Mouse (Mus musculus) adrenal gland, adult 2 months (tissue): Measurements from ENCODE around the gene Cyp4f16. TPM values are rescaled to one million over a fixed set of nuclear protein-coding genes. Genes with fewer than 3 reads are reported as not detected.
"Not testable (repeated sequence)": the region's sequence is repeated elsewhere in the genome, so short reads cannot be mapped to it uniquely, and the experiment has no call there.

Experiments
- DNase-seq: peaks from one replicate; pipeline ENCODE4 v3.0.0; 2021
- long read RNA-seq: library from polyadenylated mRNA; stranded (forward); transcript quantifications from one replicate; pipeline ENCODE4 v2.0.0, GENCODE M21; 2021
- polyA plus RNA-seq: library from polyadenylated mRNA; depleted of rRNA; stranded (reverse); fragments of >200 nt; gene quantifications from 2 replicates; pipeline ENCODE4 v1.2.3, GENCODE M21; 2012; rRNA removed
- total RNA-seq, 2 experiments: library from RNA; stranded (reverse); gene quantifications; 2 replicates each; pipeline ENCODE4 v1.2.3; 2021

Gene Cyp4f16
- total RNA-seq (10 to 100 TPM; 10.8 to 11.3 TPM), polyA plus RNA-seq (10.2 and 13.0 TPM in 2 replicates)
- long read RNA-seq, partial matches to known transcripts: 1 of 10 reads
- long read RNA-seq, other reads (novel, unspliced or antisense): 4 of 10 reads

GRCm38 (mm10) chr17:32536051-32536866 is at the start of gene Cyp4f16:
Gene Cyp4f16 (plus strand): TSS chr17:32536558.
- DNase-seq: peak; percentile 92

DNA sequence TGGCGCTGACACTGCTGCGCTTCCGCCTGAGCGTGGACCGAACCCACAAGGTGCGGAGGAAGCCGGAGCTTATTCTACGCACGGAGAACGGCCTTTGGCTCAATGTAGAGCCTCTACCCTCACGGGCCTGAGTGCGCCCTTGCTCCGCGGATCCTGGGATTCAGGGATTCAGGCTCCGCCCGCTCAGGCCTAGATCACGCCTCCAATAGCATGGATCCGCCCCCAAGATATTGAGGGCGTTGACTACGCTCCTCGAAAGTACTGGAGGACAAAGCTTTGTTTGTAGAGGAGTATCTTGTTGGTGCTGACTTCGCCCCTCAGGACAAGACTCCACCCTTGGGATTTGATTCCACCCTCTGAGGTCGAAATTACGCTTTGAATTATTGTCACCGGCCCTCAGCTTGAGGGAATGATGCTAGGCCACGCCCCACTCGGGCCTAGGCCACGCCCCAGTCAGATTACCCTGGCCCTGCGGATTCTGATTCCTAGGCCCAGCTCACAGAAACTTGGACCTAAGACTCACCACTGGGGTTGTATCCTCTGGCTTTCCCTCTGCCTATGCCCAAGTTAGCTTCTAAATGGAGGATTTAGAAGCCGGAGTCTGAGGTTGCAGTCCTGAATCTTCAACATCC is 43.9 kb upstream of the Cyp4f16 start:
- peak; percentile 58 for DNase-seq

DNA sequence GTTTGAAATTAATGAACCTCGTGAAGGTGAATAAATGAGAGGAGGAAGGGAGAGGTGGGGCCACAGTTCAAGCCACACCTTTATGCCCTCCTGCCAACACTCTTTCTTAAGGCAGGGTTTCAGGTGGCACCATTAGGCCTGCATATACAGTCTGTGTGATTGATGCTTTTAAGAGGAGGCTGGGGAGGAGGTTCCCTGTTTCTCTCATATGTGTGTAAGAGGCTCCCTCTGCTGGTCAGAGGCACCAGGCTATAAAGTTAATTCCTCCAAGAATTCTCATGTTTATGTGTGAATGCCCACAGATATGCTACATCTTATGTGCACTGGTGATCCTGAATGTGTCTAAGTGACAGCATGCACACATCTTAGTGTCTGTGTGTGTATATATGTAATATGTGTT is 41.8 kb upstream of the Cyp4f16 start:
- peak; percentile 69 for DNase-seq

DNA sequence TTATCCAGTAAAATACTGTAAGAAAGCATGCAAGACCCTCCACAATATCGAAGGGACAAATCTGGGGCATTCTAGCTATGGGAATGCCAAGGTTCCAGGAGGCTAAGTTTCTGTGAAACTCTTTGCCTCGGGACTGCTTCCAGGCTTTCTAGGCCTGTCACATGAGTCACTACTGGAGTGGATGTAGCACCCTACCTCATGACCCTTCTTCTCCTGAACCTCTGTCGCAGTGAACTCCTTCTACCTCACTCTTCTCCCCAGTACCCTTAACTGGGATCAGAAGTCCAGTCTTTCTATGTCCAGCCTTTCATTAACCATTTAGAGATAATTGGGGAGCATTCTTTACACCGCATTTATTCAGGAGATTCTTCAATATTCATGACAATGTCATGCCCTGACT is 35.8 kb upstream of the Cyp4f16 start:
- DNase-seq: peak; percentile 51

DNA sequence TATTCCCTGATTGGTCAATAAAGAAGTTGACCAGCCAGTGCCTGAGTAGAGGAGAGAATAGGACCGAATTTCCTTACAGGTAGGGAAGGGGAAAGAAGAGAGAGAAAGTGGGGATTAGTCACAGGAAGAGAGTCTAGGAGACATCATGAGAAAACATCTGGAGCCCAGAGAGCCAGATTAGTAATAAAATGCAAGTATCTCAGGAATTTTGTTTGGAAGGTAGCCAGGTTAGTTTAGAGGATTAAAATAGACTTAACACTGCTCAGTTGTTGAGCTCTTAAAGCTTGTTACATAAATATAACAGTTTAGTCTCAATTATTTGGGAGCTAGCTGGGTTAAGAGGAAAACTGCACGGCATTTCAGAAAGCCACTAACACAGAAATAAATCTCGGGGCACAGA is 35.3 kb upstream of the Cyp4f16 start:
- no peak for DNase-seq

DNA sequence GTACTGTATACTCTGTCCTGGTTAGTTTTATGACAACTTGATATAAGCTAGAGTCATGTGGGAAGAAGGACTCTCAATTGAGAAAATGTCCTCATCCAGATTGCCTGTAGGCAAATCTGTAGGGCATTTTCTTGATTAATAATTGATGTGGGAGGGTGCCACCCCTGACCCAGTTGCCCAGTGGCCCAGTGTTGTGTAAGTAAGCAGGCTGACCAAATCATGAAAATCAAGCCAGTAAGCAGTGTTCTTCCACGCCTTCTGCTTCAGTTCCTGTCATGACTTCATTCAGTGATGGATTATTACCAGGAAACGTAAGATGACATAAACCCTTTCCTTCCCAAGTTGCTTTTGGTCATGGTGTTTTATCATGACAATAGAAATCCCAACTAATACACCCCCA is 33.2 kb upstream of the Cyp4f16 start:
- DNase-seq: no peak

DNA sequence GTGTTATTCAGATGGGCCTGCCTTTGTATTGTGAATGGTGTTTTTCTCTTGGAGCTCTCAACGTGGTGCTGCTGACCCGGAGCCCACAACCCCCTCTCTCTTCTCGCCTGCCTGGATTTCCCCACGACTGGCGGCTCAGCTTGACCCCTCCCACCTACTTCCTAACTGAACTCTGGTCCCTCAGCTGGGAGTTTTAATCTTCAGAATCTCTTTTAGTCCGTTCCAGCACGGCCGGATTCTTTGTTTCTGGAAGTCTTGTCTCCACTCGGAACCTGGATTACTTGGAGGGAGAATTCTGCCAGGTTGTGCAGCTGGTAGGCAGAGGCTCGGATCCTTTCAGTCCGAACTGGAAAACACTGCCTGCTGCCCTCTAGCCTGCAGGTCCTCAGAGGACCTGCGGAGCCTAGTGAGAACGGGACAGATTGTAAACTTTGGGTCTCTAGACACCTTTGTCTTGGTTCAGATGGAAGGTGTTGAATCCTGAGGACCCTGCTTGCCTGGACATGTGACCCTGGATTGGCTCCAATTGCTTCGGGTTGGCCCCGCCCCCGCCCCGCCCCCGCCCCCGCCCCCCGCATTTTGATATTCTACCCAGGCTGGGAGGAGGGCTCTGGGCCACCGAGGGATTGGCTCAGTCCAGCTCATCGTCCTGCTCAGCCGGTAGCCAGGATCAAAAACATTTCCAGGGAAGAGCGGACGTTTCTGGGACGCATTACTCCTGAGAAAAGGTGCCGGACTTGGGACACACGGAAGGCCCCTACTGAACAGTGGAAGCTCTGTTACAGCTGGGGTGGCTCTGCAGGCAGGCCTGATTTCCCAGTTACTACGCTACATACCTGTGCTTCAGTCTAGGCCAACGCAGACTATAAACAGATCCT is 30.3 kb upstream of the Cyp4f16 start, which contains the start of gene Cyp4f17:
Gene Cyp4f17 (plus strand): TSS at position 200 of the 878 bp plus-strand sequence.
- peak; percentile 73 for DNase-seq

GRCm38 (mm10) chr17:32506729-32507245 is 29.6 kb upstream of the Cyp4f16 start:
- no peak for DNase-seq

GRCm38 (mm10) chr17:32516126-32516525 is 20.2 kb upstream of the Cyp4f16 start:
- no peak for DNase-seq

DNA sequence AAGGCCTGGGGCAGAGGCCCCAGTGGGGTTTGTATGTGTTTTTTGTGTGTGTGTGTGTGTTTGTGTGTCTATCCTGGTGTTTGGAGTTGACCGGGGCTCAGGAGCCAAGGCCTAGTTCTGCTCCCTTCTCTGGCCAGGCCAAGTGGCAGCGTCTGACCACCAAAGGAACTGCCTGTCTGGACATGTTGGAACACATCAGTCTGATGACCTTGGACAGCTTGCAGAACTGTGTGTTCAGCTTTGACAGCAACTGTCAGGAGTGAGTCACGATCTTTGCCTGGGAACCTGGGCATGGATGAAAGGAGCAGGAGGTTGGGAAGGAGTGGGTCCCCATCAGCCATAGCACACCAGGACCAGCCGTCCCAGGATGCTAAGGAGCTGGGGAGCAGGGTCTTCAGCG is 14.4 kb upstream of the Cyp4f16 start:
- DNase-seq: peak; percentile 73

DNA sequence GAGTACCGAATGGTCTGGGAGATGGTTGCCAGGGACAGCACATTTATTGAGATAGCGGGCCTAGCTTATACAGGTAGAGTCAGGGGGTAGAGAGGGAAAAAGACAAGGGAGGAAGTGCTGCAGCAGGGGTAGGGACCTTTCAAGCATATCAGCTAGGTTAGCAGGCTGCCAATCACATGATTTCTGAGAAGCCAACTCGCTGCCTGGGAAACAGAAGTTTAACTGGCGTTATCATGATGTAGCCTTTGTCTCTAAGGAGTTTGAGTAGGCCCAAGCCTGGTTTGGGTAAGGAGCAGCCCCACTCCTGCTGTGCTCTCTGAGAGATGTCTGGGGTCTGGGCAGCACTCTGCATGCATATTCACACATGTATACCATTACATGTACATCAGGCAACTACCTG is 14.0 kb upstream of the Cyp4f16 start:
- DNase-seq: no peak

GRCm38 (mm10) chr17:32522816-32523215 is 13.5 kb upstream of the Cyp4f16 start:
- no peak for DNase-seq

DNA sequence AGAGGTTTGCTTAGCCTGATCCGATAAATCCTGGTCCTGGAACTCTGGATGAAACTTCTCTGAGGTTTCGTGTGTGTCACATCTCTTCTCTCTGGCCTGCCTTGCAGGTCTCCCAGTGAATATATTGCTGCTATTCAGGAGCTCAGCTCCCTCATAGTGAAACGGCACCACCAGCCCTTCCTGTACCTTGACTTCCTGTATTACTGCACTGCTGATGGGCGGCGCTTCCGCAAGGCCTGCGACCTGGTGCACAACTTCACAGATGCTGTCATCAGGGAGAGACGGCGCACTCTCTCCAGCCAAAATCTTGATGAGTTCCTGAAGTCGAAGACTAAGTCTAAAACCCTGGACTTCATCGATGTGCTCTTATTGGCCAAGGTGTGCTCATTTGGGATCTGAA is 12.5 kb upstream of the Cyp4f16 start:
- DNase-seq: no peak

DNA sequence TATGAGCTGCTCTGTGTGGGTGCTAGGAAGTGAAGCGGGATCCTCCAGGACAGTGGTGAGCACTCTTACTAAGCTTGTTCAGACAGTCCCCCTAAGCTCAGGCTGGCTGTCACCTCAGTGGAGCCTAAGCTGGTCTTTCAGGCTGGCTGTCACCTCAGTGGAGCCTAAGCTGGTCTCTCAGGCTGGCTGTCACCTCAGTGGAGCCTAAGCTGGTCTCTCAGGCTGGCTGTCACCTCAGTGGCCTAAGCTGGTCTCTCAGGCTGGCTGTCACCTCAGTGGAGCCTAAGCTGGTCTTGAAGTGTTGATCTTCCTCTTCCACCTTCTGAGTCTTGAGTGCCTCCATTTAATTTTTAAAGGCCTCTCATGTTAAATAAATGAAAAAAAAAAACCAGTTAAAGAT is 10.0 kb upstream of the Cyp4f16 start:
- not testable (repeated sequence) for DNase-seq

- DNase-seq: no peak
Observed at GRCm38 (mm10) chr17:32527748-32528147, 8.6 kb upstream of the Cyp4f16 start.

DNA sequence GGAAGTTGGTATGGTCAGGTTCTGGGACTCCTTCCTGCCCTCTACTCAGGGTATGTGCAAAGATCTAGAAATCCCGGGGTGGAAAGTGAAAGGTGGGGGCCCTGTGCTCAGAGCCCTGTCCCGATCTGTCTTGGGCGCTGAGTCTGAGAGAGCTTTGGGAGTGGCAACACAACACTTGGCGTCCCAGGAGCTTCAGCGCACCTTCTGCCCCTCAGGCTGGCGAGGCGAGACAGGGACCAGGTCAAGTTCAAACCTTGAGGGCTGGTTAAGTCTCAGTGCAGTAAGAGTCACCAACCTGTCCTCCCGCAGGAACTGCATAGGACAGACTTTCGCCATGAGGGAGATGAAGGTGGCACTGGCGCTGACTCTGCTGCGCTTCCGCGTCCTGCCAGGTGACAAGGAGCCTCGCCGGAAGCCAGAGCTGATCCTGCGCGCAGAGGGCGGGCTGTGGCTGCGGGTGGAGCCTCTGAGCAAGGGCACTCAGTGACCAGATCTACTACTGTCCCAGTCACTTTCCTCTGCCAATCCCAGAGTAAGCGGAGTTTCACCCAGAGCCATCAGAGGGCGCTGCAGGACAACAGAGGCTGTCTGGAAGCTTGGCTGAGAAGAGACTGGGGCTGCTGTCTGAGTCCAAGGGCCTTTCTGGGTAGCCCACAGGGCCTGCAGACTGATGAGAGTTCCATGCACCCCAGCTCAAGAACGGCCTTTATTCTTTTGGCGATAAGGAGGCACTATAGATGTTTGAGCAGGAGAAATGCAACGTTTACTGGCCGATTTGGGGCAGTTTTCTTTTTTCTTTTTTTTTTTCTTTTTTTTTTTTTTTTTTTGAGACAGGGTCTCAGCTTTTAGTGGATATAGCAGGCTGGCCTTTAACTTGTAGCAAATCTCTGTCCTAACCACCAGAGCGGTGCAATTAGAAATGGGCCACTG is 7.7 kb upstream of the Cyp4f16 start:
- DNase-seq: peak; percentile 95

GRCm38 (mm10) chr17:32532356-32532755 is 4.0 kb upstream of the Cyp4f16 start:
- DNase-seq: not testable (repeated sequence)

GRCm38 (mm10) chr17:32534068-32534467 is 2.3 kb upstream of the Cyp4f16 start:
- no peak for DNase-seq

DNA sequence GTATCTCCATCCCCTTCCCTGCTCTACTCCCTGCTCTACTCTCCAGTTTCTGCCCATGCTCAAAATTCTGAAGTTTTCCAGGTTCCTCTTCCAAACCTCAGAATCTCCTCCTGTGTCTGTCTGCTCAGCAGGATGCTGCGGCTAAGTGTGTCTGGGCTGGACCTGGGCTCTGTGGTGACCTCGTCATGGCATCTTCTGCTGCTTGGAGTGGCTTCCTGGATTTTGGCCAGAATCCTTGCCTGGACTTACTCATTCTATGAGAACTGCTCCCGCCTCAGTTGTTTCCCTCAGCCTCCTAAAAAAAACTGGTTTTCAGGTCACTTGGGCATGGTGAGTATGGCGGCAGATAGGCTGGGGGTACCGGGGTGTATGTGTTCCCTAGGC is 501 bp downstream of the Cyp4f16 start:
- DNase-seq: peak; percentile 65

DNA sequence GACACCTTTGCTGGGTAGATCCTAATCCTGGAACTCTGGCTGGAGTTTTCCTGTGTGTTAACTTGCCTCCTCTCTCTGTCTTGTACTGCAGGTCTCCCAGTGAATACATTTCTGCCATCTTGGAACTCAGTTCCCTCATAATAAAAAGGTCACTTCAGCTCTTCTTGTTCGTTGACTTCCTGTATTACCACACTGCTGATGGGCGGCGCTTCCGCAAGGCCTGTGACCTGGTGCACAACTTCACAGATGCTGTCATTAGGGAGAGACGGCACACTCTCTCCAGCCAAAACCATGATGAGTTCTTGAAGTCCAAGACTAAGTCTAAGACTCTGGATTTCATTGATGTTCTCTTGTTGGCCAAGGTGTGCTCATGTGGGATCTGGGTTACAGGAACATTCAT is 8.4 kb downstream of the Cyp4f16 start:
- not testable (repeated sequence) for DNase-seq

GRCm38 (mm10) chr17:32550377-32550776 is 14.0 kb downstream of the Cyp4f16 start:
- not testable (repeated sequence) for DNase-seq
